Mouse (Mus musculus) left cerebral cortex, postnatal 36 days (tissue): ENCODE measurements around the gene Mcidas. TPM values are rescaled to one million over a fixed set of nuclear protein-coding genes. Genes with fewer than 3 reads are reported as not detected.

Experiments used
- DNase-seq, 2 experiments: peaks; one replicate each; pipeline ENCODE4 v3.0.0; 2021 to 2022; ENCODE audit warnings: low spot score in 2 of 2, mixed read lengths in 1 of 2
- intact Hi-C: fragments of 180-260 bp; cut with DNase I; formaldehyde crosslinking; loops from one replicate; pipeline ENCODE4 v1.15.1; 2025
- microRNA-seq: library from miRNA; unstranded; fragments of <30 nt; microRNA quantifications from one replicate; pipeline ENCODE4 v1.2.0, GENCODE M21; 2022
- total RNA-seq, 2 experiments: library from RNA; stranded (reverse); gene quantifications; 2 replicates each; pipeline ENCODE4 v1.2.3; 2021

Mcidas gene
- total RNA-seq, 2 experiments from 2014 or later = 0.39 to 0.69 TPM

- intact Hi-C loops = loop anchor here (5.0 to 10.0 kb wide), 3 partner anchors 90 to 567 kb away; partner anchors contain the start of gene Snx18
- no peak for DNase-seq
Observed at GRCm38 (mm10) chr13:113047647-113048046, 54.0 kb downstream of the Mcidas start.

Small RNA genes lying within 50 kb of the gene (microRNA-seq; reads per million reads assigned to microRNA genes)
- 44.9 reads per million, percentile 48 among the genes with 10 or more reads in this experiment for gene Mir449a
- not detected for gene Mir449b
- gene Mir449c = not detected

Other genes starting within 250 kb of the Mcidas start
- 10 to 100 TPM; 24.6 to 30.9 TPM for gene Plpp1, start 193.1 kb upstream of the Mcidas start, total RNA-seq
- 10 to 100 TPM; 39.3 to 45.5 TPM for gene Mtrex, start 66.4 kb upstream of the Mcidas start, total RNA-seq
- 10 to 100 TPM; 19.1 to 21.0 TPM for gene Dhx29, start 66.4 kb upstream of the Mcidas start, total RNA-seq
- gene Ccno, start 6.0 kb upstream of the Mcidas start, total RNA-seq = 1 to 10 TPM; 1.7 to 1.8 TPM
- not detected for gene Cdc20b, start 41.3 kb downstream of the Mcidas start, total RNA-seq
- gene Gpx8, start 52.6 kb downstream of the Mcidas start, total RNA-seq = 1 to 10 TPM; 9.3 to 9.5 TPM
- gene Gzma, start 107.1 kb downstream of the Mcidas start, total RNA-seq = not detected
- gene Esm1, start 215.8 kb downstream of the Mcidas start, total RNA-seq = under 1 TPM; 0.25 to 0.32 TPM
- gene Gzmk, start 232.1 kb downstream of the Mcidas start, total RNA-seq = under 1 TPM in 1 of 2 experiments, not detected in 1; 0.52 TPM